ENCODE assay signal across 21 mouse cellular contexts in the genomic region with DNA sequence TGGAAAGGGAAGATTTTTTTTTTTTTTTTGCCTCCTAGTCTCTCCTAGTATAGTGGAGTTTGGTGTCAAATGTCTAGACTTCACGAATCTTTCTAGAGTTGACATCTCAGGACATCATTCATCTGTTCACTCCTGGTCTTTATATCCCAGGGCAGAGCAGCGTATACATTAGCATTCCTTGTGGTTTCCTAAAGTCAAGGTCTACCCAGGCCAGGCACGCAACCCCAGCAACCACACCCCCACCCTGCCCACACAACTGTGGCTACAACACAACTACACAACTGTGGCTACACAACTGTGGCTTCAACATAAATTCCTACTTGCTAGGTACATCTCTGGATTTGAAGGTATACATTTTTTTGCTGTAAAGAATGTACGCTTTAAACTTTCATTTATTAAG.
A peak's percentile ranks its signal among the peaks of the same experiment; 100 is the strongest.
DNase-seq lines count a peak whose midpoint lies in the region; ATAC-seq and TF ChIP-seq lines count a peak whose summit lies in the region.
"Had no signal": no experiment of that assay in that cellular context is flagged by ENCODE, and none has a peak within 500 bp of the region (broad histone marks: within the 10 kb centered on the region; RNA-seq: fewer than 3 reads in every experiment).

No protein-coding gene starts in this region.

- H3K4me1 ChIP-seq in kidney, embryonic 14.5 days (ENCODE audit: control insufficient read depth, insufficient read depth, low read length) = no peaks in the 10 kb centered on the region
- H3K4me1 ChIP-seq in stomach, embryonic 14.5 days (ENCODE audit: control insufficient read depth, insufficient read depth, low read length) = 0 out of 2 replicates have a peak, but pooled peaks cover 2% of the 10 kb centered on the region
- H3K4me1 ChIP-seq in stomach, postnatal 0 days (replicated peaks; ENCODE audit: control insufficient read depth, insufficient read depth) = no peaks in the 10 kb centered on the region
- H3K4me1 ChIP-seq in limb, embryonic 15.5 days = peaks cover 4% of the 10 kb centered on the region; the same call in 1 of the 2 replicates
- H3K4me1 ChIP-seq: embryonic facial prominence, embryonic 12.5 days; forebrain, embryonic 12.5 days; heart, embryonic 15.5 days; hindbrain, embryonic 10.5 days had no signal

- ATAC-seq in kidney, embryonic 14.5 days (ENCODE audit: low FRiP score, low TSS enrichment) = peak; percentile 52; the same call in 1 of the 2 replicates
- no peak for ATAC-seq in stomach, embryonic 14.5 days (ENCODE audit: insufficient number of reproducible peaks, insufficient read depth, low FRiP score, low read depth)
- no peak for ATAC-seq in stomach, postnatal 0 days (ENCODE audit: low FRiP score, low TSS enrichment)
- ATAC-seq in limb, embryonic 15.5 days (ENCODE audit: insufficient number of reproducible peaks, low FRiP score, low TSS enrichment, low read depth) = no peak
- ATAC-seq: activated CD4-positive, CD25-positive, alpha-beta regulatory T cell, adult 4 months; forebrain, embryonic 16.5 days; Patski had no signal

- WGBS in kidney, embryonic 14.5 days = 41% methylated on average over 4 of the region's 4 CpGs
- 42% methylated on average over 4 of the region's 4 CpGs for WGBS in stomach, embryonic 14.5 days
- WGBS in stomach, postnatal 0 days = 64% methylated on average over 4 of the region's 4 CpGs
- 64% methylated on average over 4 of the region's 4 CpGs for WGBS in limb, embryonic 15.5 days

- TF ChIP-seq EP300 in stomach, postnatal 0 days (optimal IDR thresholded peaks at IDR 0.05) = no peak

- no peak for DNase-seq in kidney, adult 9 months
- DNase-seq in stomach, postnatal 0 days (ENCODE audit: low spot score) = no peak
- DNase-seq in layer of hippocampus, postnatal 25 days (ENCODE audit: extremely low spot score in 1 of 2, low spot score in 1 of 2) = no peak
- DNase-seq: adrenal gland, postnatal 14 days; cerebellum, adult 11-12 months; cerebellum, adult 9-10 months; cerebellum, postnatal 25 days; gastrocnemius, postnatal 10 days; heart, adult 2 months had no signal

- no peak overlapping the region for H3K4me3 ChIP-seq in kidney, embryonic 14.5 days (ENCODE audit: low read length)
- H3K4me3 ChIP-seq in stomach, embryonic 14.5 days (ENCODE audit: low read depth, low read length) = no peak overlapping the region
- no peak overlapping the region for H3K4me3 ChIP-seq in stomach, postnatal 0 days (ENCODE audit: low read depth, low read length)
- no peak overlapping the region for H3K4me3 ChIP-seq in limb, embryonic 15.5 days
- H3K4me3 ChIP-seq: embryonic facial prominence, embryonic 12.5 days; forebrain, embryonic 12.5 days; heart, adult 2 months; heart, embryonic 15.5 days; hindbrain, embryonic 10.5 days had no signal

- H3K4me2 ChIP-seq in kidney, embryonic 14.5 days (replicated peaks; ENCODE audit: low read depth, low read length) = no peak overlapping the region
- H3K4me2 ChIP-seq in stomach, embryonic 14.5 days (replicated peaks; ENCODE audit: low read depth, low read length) = no peak overlapping the region
- H3K4me2 ChIP-seq in stomach, postnatal 0 days (replicated peaks; ENCODE audit: low read depth) = no peak overlapping the region
- no peak overlapping the region for H3K4me2 ChIP-seq in limb, embryonic 15.5 days
- H3K4me2 ChIP-seq: embryonic facial prominence, embryonic 12.5 days; forebrain, embryonic 12.5 days; heart, embryonic 11.5 days; heart, embryonic 15.5 days had no signal

- no peak for TF ChIP-seq CTCF in stomach, postnatal 0 days (IDR thresholded peaks at IDR 0.05; ENCODE audit: low read depth)

- H3K27me3 ChIP-seq in kidney, embryonic 14.5 days (ENCODE audit: control insufficient read depth, insufficient read depth, low read length) = no peaks in the 10 kb centered on the region
- no peaks in the 10 kb centered on the region for H3K27me3 ChIP-seq in stomach, embryonic 14.5 days (ENCODE audit: control insufficient read depth, insufficient read depth, low read length)
- no peaks in the 10 kb centered on the region for H3K27me3 ChIP-seq in stomach, postnatal 0 days (ENCODE audit: control insufficient read depth, insufficient read depth, low read length)
- H3K27me3 ChIP-seq in limb, embryonic 15.5 days = no peaks in the 10 kb centered on the region
- H3K27me3 ChIP-seq: CH12.LX; embryonic facial prominence, embryonic 12.5 days; forebrain, embryonic 12.5 days; heart, embryonic 15.5 days; Patski had no signal

- H3K9ac ChIP-seq in kidney, embryonic 14.5 days (ENCODE audit: low read depth, low read length) = no peak overlapping the region
- H3K9ac ChIP-seq in stomach, embryonic 14.5 days (replicated peaks; ENCODE audit: low read depth, low read length) = no peak overlapping the region
- H3K9ac ChIP-seq in stomach, postnatal 0 days (ENCODE audit: low read length) = no peak overlapping the region
- H3K9ac ChIP-seq in limb, embryonic 15.5 days = no peak overlapping the region
- H3K9ac ChIP-seq: embryonic facial prominence, embryonic 12.5 days; forebrain, embryonic 12.5 days; heart, embryonic 15.5 days had no signal

- H3K9me3 ChIP-seq in kidney, embryonic 14.5 days (ENCODE audit: control insufficient read depth, low read length) = no peaks in the 10 kb centered on the region
- H3K9me3 ChIP-seq in stomach, embryonic 14.5 days (ENCODE audit: control insufficient read depth, low read depth, low read length) = no peaks in the 10 kb centered on the region
- no peaks in the 10 kb centered on the region for H3K9me3 ChIP-seq in stomach, postnatal 0 days (ENCODE audit: control insufficient read depth, low read length)
- H3K9me3 ChIP-seq in limb, embryonic 15.5 days = no peaks in the 10 kb centered on the region
- H3K9me3 ChIP-seq: embryonic facial prominence, embryonic 12.5 days; forebrain, embryonic 12.5 days; heart, embryonic 15.5 days; hindbrain, embryonic 10.5 days had no signal

- no peak overlapping the region for H3K27ac ChIP-seq in kidney, embryonic 14.5 days (ENCODE audit: low read depth, low read length)
- H3K27ac ChIP-seq in stomach, embryonic 14.5 days (ENCODE audit: low read length) = peak overlapping the region; percentile 36; the same call in 1 of the 2 replicates
- no peak overlapping the region for H3K27ac ChIP-seq in stomach, postnatal 0 days (replicated peaks)
- H3K27ac ChIP-seq in limb, embryonic 15.5 days = 0 out of 2 replicates have a peak overlapping the region, but pooled peaks have one; percentile 50
- H3K27ac ChIP-seq: embryonic facial prominence, embryonic 12.5 days; forebrain, embryonic 12.5 days; heart, adult 2 months; heart, embryonic 15.5 days; hindbrain, embryonic 10.5 days had no signal

- no peaks in the 10 kb centered on the region for H3K36me3 ChIP-seq in kidney, embryonic 14.5 days (ENCODE audit: control insufficient read depth, insufficient read depth, low read length)
- H3K36me3 ChIP-seq in stomach, embryonic 14.5 days (ENCODE audit: control insufficient read depth, insufficient read depth, low read length) = no peaks in the 10 kb centered on the region
- H3K36me3 ChIP-seq in stomach, postnatal 0 days (ENCODE audit: control insufficient read depth, insufficient read depth, low read length) = no peaks in the 10 kb centered on the region
- H3K36me3 ChIP-seq in limb, embryonic 15.5 days = no peaks in the 10 kb centered on the region
- H3K36me3 ChIP-seq: embryonic facial prominence, embryonic 12.5 days; forebrain, embryonic 12.5 days; heart, embryonic 15.5 days; hindbrain, embryonic 10.5 days had no signal

Comparison
In these comparisons a context has a peak if more than half of its experiments do, and no peak if none do; other contexts are left out.
1. H3K27ac ChIP-seq: peak in stomach, embryonic 14.5 days (single experiment) and limb, embryonic 15.5 days (single experiment); none in kidney, embryonic 14.5 days (single experiment) and stomach, postnatal 0 days (single experiment).